Mouse (Mus musculus) embryonic fibroblast, embryonic 13.5 days (primary cell): ENCODE data around the gene Fmnl2.

Experiments used
- CTCF ChIP-seq: IDR thresholded peaks from 2 replicates; pipeline ENCODE4 v1.5.1; 2011; ENCODE audit warnings: mild to moderate bottlenecking, control low read depth, low read length, moderate library complexity, borderline replicate concordance; ENCODE audit not compliant: insufficient read depth
- POLR2A ChIP-seq: IDR thresholded peaks from 2 replicates; pipeline ENCODE4 v1.6.1; 2011; ENCODE audit warnings: low read depth, mild to moderate bottlenecking, control low read depth, low read length, moderate library complexity

GRCm38 (mm10) chr2:52830513-52830912 lies 27.1 kb upstream of the Fmnl2 start:
- TF ChIP-seq CTCF (no peak), POLR2A (no peak)
